Mouse (Mus musculus): ENCODE measurements around the gene Galc.
A peak's percentile ranks its signal among the peaks of the same experiment; 100 is the strongest.

The Galc gene

GRCm38 (mm10) chr12:98258845-98259517, at the start of gene Galc:
Galc (minus strand) TSS chr12:98259459.
- DNase-seq (ENCODE audit: low read depth, low spot score), result peak; percentile 84

- no peak for DNase-seq (ENCODE audit: low read depth, low spot score)
Observed at GRCm38 (mm10) chr12:98307179-98307915, 48.1 kb upstream of the Galc start.

GRCm38 (mm10) chr12:98303013-98303412, 43.8 kb upstream of the Galc start:
- DNase-seq (ENCODE audit: low read depth, low spot score), result no peak

- no peak for DNase-seq (ENCODE audit: low read depth, low spot score)
Observed at GRCm38 (mm10) chr12:98301980-98302379, 42.7 kb upstream of the Galc start.

- peak; percentile 4 for DNase-seq (ENCODE audit: low read depth, low spot score)
Observed at GRCm38 (mm10) chr12:98294241-98294640, 35.0 kb upstream of the Galc start.

GRCm38 (mm10) chr12:98292278-98292677, 33.0 kb upstream of the Galc start:
- DNase-seq (ENCODE audit: low read depth, low spot score), result no peak

GRCm38 (mm10) chr12:98290475-98290874, 31.2 kb upstream of the Galc start:
- DNase-seq (ENCODE audit: low read depth, low spot score), result no peak

GRCm38 (mm10) chr12:98284477-98284876, 25.2 kb upstream of the Galc start:
- peak; percentile 88 for DNase-seq (ENCODE audit: low read depth, low spot score)

- DNase-seq (ENCODE audit: low read depth, low spot score), result peak; percentile 99
Observed at GRCm38 (mm10) chr12:98283487-98283860, 24.2 kb upstream of the Galc start.

- peak; percentile 93 for DNase-seq (ENCODE audit: low read depth, low spot score)
Observed at GRCm38 (mm10) chr12:98282776-98283486, 23.7 kb upstream of the Galc start.

GRCm38 (mm10) chr12:98280996-98281395, 21.7 kb upstream of the Galc start:
- DNase-seq (ENCODE audit: low read depth, low spot score), result no peak

- DNase-seq (ENCODE audit: low read depth, low spot score), result peak; percentile 86
Observed at GRCm38 (mm10) chr12:98280530-98280929, 21.3 kb upstream of the Galc start.

GRCm38 (mm10) chr12:98272433-98272832, 13.2 kb upstream of the Galc start:
- DNase-seq (ENCODE audit: low read depth, low spot score), result no peak

GRCm38 (mm10) chr12:98270810-98271566, 11.7 kb upstream of the Galc start:
- no peak for DNase-seq (ENCODE audit: low read depth, low spot score)

GRCm38 (mm10) chr12:98269791-98270745, 10.8 kb upstream of the Galc start:
- DNase-seq (ENCODE audit: low read depth, low spot score), result no peak

- DNase-seq (ENCODE audit: low read depth, low spot score), result no peak
Observed at GRCm38 (mm10) chr12:98268441-98269369, 9.4 kb upstream of the Galc start, which contains the start of gene Gpr65. Gpr65 (plus strand) TSS chr12:98268635.

GRCm38 (mm10) chr12:98265697-98266096, 6.4 kb upstream of the Galc start:
- DNase-seq (ENCODE audit: low read depth, low spot score), result no peak

- no peak for DNase-seq (ENCODE audit: low read depth, low spot score)
Observed at GRCm38 (mm10) chr12:98259518-98259852, 226 bp upstream of the Galc start.

GRCm38 (mm10) chr12:98258371-98258844, 851 bp downstream of the Galc start:
- DNase-seq (ENCODE audit: low read depth, low spot score), result peak; percentile 39
